Mouse (Mus musculus): ENCODE data around the gene Proser3.

- TF ChIP-seq POLR2A (IDR thresholded peaks at IDR 0.05; ENCODE audit: insufficient read length, low read depth) (no peak), USF1 (IDR thresholded peaks at IDR 0.05; ENCODE audit: low read depth) (no peak), MYOD1 (IDR thresholded peaks at IDR 0.05; ENCODE audit: control insufficient read depth in 1 of 3, insufficient read length in 2 of 3, low read depth in 2 of 3) (no peak), MYOG (IDR thresholded peaks at IDR 0.05; ENCODE audit: control insufficient read depth in 1 of 3, insufficient read depth in 1 of 3, insufficient read length in 2 of 3, low read depth in 2 of 3) (no peak), TCF12 (IDR thresholded peaks at IDR 0.05; ENCODE audit: insufficient read depth, poor library complexity, severe bottlenecking) (no peak), SRF (IDR thresholded peaks at IDR 0.05; ENCODE audit: control insufficient read depth, insufficient read length, low read depth) (no peak)
Observed at GRCm38 (mm10) chr7:30550603-30551002, 1.5 kb downstream of the Proser3 start.

Data from myocyte (in vitro differentiated cells).